Comparison of ENCODE assay signal across 8 mouse cellular contexts in the genomic region with DNA sequence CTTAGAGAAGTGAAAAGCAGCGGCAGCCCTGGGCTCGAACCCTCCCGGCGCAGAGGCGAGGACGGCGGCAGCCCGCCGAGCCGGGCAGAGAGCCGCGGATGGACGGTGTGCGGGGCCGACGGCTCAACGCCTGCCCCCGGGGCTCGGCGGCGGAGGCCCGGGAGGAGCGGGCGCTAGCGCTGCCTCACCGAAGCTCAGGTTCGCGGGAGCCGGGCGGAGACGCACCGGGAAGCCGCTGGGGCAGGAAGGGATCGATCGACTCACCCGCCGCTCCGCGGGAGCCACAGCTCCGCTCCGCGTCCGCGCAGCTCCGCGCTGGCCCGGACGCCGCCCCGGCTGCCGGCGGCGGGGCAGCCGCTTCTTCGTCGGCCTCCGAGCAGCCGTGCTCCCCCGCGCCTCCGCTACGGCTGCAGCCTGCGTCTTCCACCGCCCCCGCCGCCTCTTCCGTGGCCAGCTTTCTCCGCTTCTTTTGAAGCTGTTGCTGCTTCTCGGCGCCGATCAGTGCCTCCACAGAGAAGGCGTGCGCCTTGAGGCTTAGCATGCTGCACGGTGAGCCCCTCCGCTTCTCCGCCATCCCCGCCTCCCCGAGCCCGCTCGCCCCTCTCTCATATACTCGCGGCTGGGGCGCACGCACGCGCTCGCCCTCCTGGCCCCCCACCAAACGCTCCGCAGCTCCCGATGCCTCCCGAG. TPM values are rescaled to one million over a fixed set of nuclear protein-coding genes. Genes with fewer than 3 reads are reported as not detected.
A peak's percentile ranks its signal among the peaks of the same experiment; 100 is the strongest.
DNase-seq lines count a peak whose midpoint lies in the region; ATAC-seq and TF ChIP-seq lines count a peak whose summit lies in the region.

No protein-coding gene starts in this region.

- peaks cover 69% of the 10 kb centered on the region for H3K27me3 ChIP-seq in hindbrain, embryonic 15.5 days
- peaks cover 100% of the 10 kb centered on the region for H3K27me3 ChIP-seq in midbrain, embryonic 10.5 days (ENCODE audit: low read depth, poor library complexity, severe bottlenecking)

- intact Hi-C loops in left cerebral cortex, postnatal 25 days (cut with DNase I): loop anchor here (10.0 kb wide), 2 partner anchors 494 to 814 kb away; a partner anchor contains a TSS

- TF ChIP-seq POLR2A in embryonic fibroblast, embryonic 13.5 days (IDR thresholded peaks at IDR 0.05; ENCODE audit: low read depth, low read length): no peak

- H3K27ac ChIP-seq in embryonic fibroblast, embryonic 13.5 days (ENCODE audit: insufficient read depth, low read length): peak overlapping the region; percentile 24; the same call in 1 of the 2 replicates
- no peak overlapping the region for H3K27ac ChIP-seq in hindbrain, embryonic 15.5 days (replicated peaks)
- peak overlapping the region; percentile 38 for H3K27ac ChIP-seq in midbrain, embryonic 10.5 days (replicated peaks)

- peak overlapping the region; percentile 54 for H3K4me3 ChIP-seq in embryonic fibroblast, embryonic 13.5 days (ENCODE audit: insufficient read depth, low read length)
- H3K4me3 ChIP-seq in hindbrain, embryonic 15.5 days: peak overlapping the region; percentile 38
- H3K4me3 ChIP-seq in midbrain, embryonic 10.5 days: peak overlapping the region; percentile 58

- peak overlapping the region; percentile 25; the same call in 1 of the 2 replicates for H3K9ac ChIP-seq in hindbrain, embryonic 15.5 days

- peak; percentile 15 to 31 for DNase-seq in left cerebral cortex, postnatal 25 days (ENCODE audit: low spot score in 2 of 2)
- no peak for DNase-seq in left cerebral cortex, adult 9 months (ENCODE audit: low spot score in 2 of 2)
- DNase-seq in adrenal gland, adult 18-20 months (ENCODE audit: low spot score in 2 of 2): peak; percentile 29
- DNase-seq in midbrain, embryonic 10.5 days (ENCODE audit: low spot score): peak; percentile 75
- DNase-seq in urinary bladder, postnatal 36 days (ENCODE audit: low spot score in 2 of 2): peak; percentile 15 to 36
- DNase-seq in layer of hippocampus, adult 11-12 months (ENCODE audit: low spot score): no peak

- TF ChIP-seq CTCF in embryonic fibroblast, embryonic 13.5 days (IDR thresholded peaks at IDR 0.05; ENCODE audit: borderline replicate concordance, insufficient read depth, low read length): no peak

- H3K9me3 ChIP-seq in hindbrain, embryonic 15.5 days: no peaks in the 10 kb centered on the region
- no peaks in the 10 kb centered on the region for H3K9me3 ChIP-seq in midbrain, embryonic 10.5 days (replicated peaks)

- peak; percentile 57; the same call in 1 of the 2 replicates for ATAC-seq in hindbrain, embryonic 15.5 days (ENCODE audit: low FRiP score, low read depth)

- H3K4me1 ChIP-seq in embryonic fibroblast, embryonic 13.5 days (ENCODE audit: control insufficient read depth, insufficient read depth, low read length): no peaks in the 10 kb centered on the region
- H3K4me1 ChIP-seq in hindbrain, embryonic 15.5 days (replicated peaks): peaks cover 22% of the 10 kb centered on the region
- H3K4me1 ChIP-seq in midbrain, embryonic 10.5 days: peaks cover 30% of the 10 kb centered on the region

- peak overlapping the region; percentile 72 for H3K4me2 ChIP-seq in hindbrain, embryonic 15.5 days

- 1% methylated on average over 58 of the region's 91 CpGs for WGBS in hindbrain, embryonic 15.5 days
- under 1% methylated on average over 91 of the region's 91 CpGs for WGBS in midbrain, embryonic 10.5 days

- no peaks in the 10 kb centered on the region for H3K36me3 ChIP-seq in hindbrain, embryonic 15.5 days
- H3K36me3 ChIP-seq in midbrain, embryonic 10.5 days: no peaks in the 10 kb centered on the region

RNA-seq across cellular contexts. Expression of a gene that starts 0.6 kb away (rescaled TPM):
- 1 to 10 TPM; 2.1 to 2.2 TPM for total RNA-seq in left cerebral cortex, postnatal 25 days (2021)
- total RNA-seq in adrenal gland, adult 18-20 months (2021): 1 to 10 TPM in 1 of 2 experiments, under 1 TPM in 1; 0.70 to 1.4 TPM
- polyA plus RNA-seq in embryonic fibroblast, embryonic 13.5 days (2011; ENCODE audit: insufficient read length, low read depth, missing spikeins): 10.3 and 15.2 TPM in 2 replicates
- 1.7 and 2.5 TPM in 2 replicates for polyA plus RNA-seq in hindbrain, embryonic 15.5 days (2015; fragmentation: Nextera tagmentation; extraction: Ambion mirVana)
- 3.9 and 4.2 TPM in 2 replicates for polyA plus RNA-seq in midbrain, embryonic 10.5 days (2016; fragmentation: Nextera tagmentation; extraction: Ambion mirVana)

Comparison
In these comparisons a context has a peak if more than half of its experiments do, and no peak if none do; other contexts are left out.
1. DNase-seq: peak in left cerebral cortex, postnatal 25 days (2 of 2), adrenal gland, adult 18-20 months (2 of 2), midbrain, embryonic 10.5 days (single experiment) and urinary bladder, postnatal 36 days (2 of 2); none in left cerebral cortex, adult 9 months (0 of 2) and layer of hippocampus, adult 11-12 months (single experiment).
2. Peak in every context shown above with its lines, with median percentiles within 50 percentile points of each other: H3K4me3 ChIP-seq.